Mouse (Mus musculus) layer of hippocampus, adult 18-20 months (tissue): ENCODE results near the gene Itgb1bp1. TPM values are rescaled to one million over a fixed set of nuclear protein-coding genes. Genes with fewer than 3 reads are reported as not detected.
A peak's percentile ranks its signal among the peaks of the same experiment; 100 is the strongest.

Experiments
- DNase-seq, 2 experiments: peaks; one replicate each; pipeline ENCODE4 v3.0.0; 2022; ENCODE audit warnings: low spot score in 2 of 2
- total RNA-seq, 2 experiments: library from RNA; stranded (reverse); gene quantifications; 2 replicates each; pipeline ENCODE4 v1.2.3; 2021

The Itgb1bp1 gene
- total RNA-seq, 2 experiments from 2014 or later = 40.7 to 43.4 TPM

- DNase-seq = no peak
Measured at GRCm38 (mm10) chr12:21301932-21302331, 15.8 kb upstream of the Itgb1bp1 start.

DNA sequence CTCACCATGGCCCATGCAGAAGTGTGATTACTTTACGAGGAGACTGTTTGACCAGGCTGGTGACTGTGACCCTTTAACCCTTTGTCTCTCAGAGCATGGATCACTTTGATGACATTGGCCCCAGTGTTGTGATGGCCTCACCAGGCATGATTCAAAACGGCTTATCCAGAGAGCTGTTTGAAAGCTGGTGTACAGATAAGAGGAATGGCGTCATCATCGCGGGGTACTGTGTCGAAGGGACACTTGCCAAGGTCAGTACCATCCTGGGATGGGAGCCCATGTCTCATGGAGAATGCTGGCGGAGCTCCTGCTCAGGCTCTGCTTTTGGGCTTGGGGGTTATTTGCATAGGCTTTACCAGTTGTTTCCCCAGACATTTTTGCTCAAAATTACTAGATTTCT lies 15.2 kb upstream of the Itgb1bp1 start:
- DNase-seq = no peak

DNA sequence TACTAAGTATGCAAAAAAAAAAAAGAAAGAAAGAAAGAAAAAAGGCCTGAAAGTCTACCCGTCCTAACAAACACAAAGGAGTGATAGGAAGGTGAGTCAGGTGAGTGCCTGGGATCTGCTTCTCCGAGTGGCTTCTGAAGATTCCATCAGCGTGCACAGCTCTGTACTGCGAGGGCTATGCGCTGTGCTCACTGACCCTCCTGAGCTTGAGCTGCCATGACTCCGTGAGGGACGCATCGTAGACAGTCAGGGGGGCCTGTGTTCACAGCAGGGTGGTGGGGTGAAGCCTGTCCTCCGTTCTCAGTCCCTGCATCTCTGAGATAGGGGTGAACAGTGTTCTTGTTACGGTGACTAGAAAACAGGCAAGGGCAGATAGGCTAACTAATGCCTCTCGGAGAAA lies 12.8 kb upstream of the Itgb1bp1 start:
- DNase-seq = no peak

DNA sequence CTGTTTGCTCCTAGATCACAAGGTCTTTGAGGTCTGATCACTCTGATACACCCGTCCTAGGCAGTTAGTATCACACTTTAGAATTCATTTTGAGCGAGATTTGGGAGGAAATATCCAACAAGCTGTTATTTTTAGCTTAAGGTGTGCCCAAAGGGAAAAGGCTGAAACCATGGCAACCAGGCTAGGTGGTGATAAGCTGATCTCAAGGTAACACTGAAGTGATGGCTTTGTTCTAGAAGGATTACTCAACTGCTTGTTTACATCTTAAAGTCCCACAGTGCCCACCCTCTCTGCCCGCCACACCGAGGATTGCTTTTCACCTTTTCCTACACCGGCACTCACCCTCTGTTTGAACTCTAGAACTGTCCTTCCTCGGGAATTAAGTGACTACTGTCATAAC lies 3.6 kb upstream of the Itgb1bp1 start:
- no peak for DNase-seq

DNA sequence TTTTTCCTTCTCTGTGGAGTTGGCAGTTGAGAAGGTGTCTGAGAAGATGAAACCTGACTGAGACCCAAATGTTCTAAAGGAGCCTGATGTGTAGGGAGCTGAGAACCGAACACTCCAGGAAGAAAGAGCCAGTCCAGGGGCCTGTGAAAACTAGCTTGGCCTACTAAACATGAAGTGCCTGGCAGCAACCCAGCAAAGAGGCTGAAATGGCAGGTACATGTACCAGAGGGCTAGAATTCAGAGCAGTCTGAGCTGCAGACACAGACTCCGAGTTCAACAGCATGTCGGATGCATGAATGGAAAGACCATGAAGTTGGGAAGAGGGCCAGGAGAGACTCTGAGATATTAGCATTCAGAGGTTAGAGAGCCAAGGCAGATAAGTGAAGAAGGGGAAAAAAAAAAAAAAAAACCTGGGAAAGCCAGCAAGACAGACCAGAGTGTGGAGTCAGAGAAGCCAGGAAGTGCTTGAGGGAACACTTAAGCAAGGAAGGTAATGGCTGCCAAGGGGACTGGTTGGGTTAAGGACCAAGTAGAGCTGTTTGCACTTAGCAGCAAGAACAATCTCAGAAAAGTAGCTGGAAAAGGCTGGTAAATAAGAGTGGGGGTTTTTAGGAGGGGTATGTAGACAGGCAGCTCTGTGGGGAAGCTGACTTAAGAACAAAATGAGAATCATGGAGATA lies 2.8 kb upstream of the Itgb1bp1 start:
- no peak for DNase-seq

GRCm38 (mm10) chr12:21286712-21287650 lies 897 bp upstream of the Itgb1bp1 start:
- peak in 1 of 2 experiments; percentile 25 for DNase-seq

- peak in 1 of 2 experiments; percentile 8 for DNase-seq
Measured at GRCm38 (mm10) chr12:21285508-21286242, 409 bp downstream of the Itgb1bp1 start.

GRCm38 (mm10) chr12:21284761-21285441 lies 1.2 kb downstream of the Itgb1bp1 start, which contains the start of gene Cpsf3:
Gene Cpsf3 (plus strand): TSS chr12:21285391.
- no peak for DNase-seq

- peak; percentile 22 to 57 for DNase-seq
Measured at GRCm38 (mm10) chr12:21277352-21277864, 8.7 kb downstream of the Itgb1bp1 start.

DNA sequence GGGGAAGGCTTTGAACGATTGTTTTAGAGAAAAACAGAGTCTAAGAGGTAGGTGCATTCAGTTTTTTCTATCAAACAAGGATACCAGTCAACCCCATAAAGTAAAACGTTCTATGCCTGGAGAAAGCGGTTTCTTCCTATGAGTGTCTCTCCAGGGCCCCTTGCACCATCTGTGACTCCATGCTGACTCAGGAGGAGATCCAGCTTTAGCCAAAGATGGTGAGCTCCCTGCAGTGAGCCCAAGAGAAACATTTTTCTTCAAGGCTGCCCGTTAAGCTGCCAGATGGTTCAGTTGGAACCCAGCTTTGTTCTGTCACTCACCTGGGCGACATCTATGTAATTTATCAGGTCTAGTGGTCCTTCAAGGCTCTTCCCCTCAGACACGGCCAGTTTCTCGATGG lies 11.6 kb downstream of the Itgb1bp1 start:
- no peak for DNase-seq

- DNase-seq = no peak
Measured at GRCm38 (mm10) chr12:21268083-21268616, 17.9 kb downstream of the Itgb1bp1 start.

DNA sequence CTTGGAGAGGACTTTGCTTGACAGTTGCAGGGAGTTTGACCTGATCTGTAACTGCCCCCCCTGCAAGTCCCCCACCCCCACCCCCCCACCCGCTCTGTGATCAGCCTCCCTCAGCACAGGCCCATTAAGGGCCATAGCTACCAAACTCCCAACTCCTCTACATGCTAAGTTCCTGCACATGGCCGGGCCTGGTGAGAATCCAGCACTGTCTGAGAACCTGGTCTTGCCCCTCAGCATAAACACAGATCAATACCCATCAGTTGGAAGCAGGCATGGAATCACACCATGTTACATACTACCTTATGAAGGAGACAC lies 19.3 kb downstream of the Itgb1bp1 start:
- no peak for DNase-seq

GRCm38 (mm10) chr12:21265946-21266783 lies 19.9 kb downstream of the Itgb1bp1 start:
- DNase-seq = peak; percentile 42 to 82

- DNase-seq = no peak
Measured at GRCm38 (mm10) chr12:21265501-21265900, 20.6 kb downstream of the Itgb1bp1 start.

DNA sequence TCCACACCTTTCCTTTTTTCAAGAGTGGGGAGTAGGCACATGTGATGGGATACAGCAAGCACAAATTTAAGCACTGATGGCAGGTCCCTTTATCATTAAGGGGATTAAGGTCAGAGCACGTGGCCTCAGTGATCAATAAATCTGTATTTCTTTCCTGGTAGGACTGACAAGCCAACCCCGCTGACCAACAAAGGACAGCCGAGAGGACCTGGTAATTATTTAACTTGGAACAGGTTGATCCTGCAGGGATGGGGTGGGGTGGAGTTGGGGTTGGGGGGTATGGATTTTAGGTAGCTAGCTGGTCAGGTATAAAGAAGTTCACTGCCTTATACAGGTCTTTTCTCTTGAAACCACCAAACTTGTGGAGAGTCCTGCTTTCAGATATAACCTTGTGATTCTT lies 21.1 kb downstream of the Itgb1bp1 start:
- no peak for DNase-seq

GRCm38 (mm10) chr12:21264241-21264640 lies 21.8 kb downstream of the Itgb1bp1 start:
- no peak for DNase-seq

DNA sequence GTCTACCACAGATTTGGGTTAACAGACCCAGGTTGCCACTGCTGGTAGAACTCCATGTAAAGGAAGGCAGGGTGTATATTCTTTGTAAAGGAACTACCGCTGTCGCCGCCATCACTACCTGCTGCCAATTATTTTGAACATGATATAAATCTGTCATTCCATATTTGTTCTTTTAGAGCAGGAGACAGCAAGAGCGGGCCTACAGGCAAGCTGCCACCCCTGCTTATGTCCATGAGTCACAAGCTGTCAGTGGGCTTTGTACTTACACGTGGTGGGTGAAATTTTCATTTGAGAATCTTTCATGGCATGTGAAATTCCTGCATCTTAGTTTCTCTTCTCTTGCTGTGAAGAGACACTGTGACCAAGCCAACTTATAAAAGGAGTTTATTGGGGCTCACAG lies 22.8 kb downstream of the Itgb1bp1 start:
- peak; percentile 30 to 67 for DNase-seq

- DNase-seq = no peak
Measured at GRCm38 (mm10) chr12:21261521-21261920, 24.6 kb downstream of the Itgb1bp1 start.

DNA sequence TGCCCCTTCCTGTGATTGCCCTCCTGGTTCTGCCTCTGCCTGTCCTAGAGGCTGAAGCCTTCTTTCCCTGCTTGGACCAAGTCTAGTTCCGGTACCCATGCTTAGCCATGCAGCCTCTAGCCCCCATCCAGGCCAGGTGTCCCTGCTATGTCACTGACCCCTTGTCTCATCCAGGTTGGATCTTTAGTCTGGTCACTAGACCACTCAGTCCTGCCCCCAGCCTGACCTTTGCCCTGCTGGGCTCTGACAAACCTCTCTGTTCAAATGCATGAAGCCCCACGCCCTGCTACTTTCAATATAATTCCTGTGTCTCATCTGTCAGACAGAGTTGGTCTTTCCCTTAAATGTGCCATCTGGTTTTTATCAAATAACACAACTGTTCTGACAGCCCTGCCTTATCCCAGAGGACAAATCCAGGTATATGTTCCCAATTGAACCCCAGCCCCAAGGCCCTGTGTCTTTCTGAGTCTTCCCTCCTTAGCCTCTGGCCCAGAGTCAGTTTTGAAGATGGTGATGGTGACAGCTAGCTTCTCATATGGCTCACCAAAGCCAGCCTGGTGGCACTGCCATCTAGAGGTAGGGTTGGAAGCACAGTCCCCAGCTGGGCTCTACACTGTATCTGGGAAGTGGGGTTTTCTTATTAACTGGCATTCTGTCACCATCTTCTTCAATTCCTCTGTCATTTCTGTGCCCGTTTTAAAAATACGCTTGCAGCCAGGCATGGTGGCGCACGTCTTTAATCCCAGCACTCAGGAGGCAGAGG lies 25.4 kb downstream of the Itgb1bp1 start:
- DNase-seq = peak in 1 of 2 experiments; percentile 47
